Mouse (Mus musculus): ENCODE results near the gene Dram1. TPM values are rescaled to one million over a fixed set of nuclear protein-coding genes. Genes with fewer than 3 reads are reported as not detected.

Dram1 gene
- polyA plus RNA-seq, 1 experiment = 8.4 TPM

DNA sequence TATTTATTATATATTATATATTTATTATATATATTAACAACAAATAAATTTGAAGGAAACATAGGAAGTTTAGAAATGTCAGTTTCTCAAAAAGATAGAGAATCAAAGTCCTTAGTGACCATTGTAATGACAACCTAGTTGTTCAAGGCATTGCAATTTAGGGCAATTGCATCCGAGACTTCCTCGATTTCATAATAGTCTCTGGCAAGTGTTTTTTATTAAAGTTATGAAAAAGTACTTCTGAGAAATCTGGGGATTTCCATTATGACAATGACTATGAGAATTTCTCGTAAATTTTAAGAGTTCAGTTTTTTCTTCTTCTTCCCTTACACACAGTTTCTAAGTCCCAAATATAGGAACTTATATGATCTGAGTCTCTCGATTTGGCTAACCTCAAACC is 6.4 kb downstream of the Dram1 start:
- TF ChIP-seq CTCF (IDR thresholded peaks at IDR 0.05; ENCODE audit: control insufficient read depth, insufficient read depth, low read length) = no peak
- no peak for TF ChIP-seq POLR2A (IDR thresholded peaks at IDR 0.05; ENCODE audit: borderline replicate concordance, control insufficient read depth, low read depth, low read length)
- H3K4me1 ChIP-seq (ENCODE audit: control insufficient read depth, insufficient read depth, low read length) = no peaks in the 10 kb centered on the region; the same call in 1 of the 2 replicates
- WGBS = 33% methylated on average over 4 of the region's 4 CpGs
- H3K4me3 ChIP-seq (replicated peaks; ENCODE audit: control insufficient read depth, low read depth, low read length) = no peak overlapping the region
- H3K27ac ChIP-seq (ENCODE audit: control insufficient read depth, insufficient read depth, low read depth, low read length, poor library complexity) = no peak overlapping the region

DNA sequence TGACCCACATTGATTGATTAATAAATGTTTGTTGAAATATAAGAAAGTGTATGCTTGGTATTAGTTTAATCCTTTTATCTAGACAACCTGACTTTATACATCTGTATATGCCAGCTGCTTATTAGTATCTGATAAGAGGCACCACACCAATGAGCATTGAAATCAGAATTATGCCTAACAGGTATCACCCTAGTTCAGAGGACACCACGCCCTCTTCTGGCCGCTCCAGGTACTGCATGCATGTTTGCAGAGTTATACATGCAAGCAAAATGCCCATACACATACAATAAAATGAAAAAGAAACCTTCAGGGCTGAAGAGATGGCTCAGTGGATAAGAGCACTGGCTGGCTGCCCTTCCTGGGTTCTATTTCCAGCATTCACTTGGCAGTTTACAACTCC is 7.1 kb downstream of the Dram1 start:
- Histone ChIP-seq H3K4me3 (replicated peaks; ENCODE audit: control insufficient read depth, low read depth, low read length) (no peak overlapping the region), H3K27ac (ENCODE audit: control insufficient read depth, insufficient read depth, low read depth, low read length, poor library complexity) (no peak overlapping the region), H3K4me1 (ENCODE audit: control insufficient read depth, insufficient read depth, low read length) (no peaks in the 10 kb centered on the region; the same call in 1 of the 2 replicates)
- WGBS = 9% methylated on average over 2 of the region's 2 CpGs
- TF ChIP-seq POLR2A (IDR thresholded peaks at IDR 0.05; ENCODE audit: borderline replicate concordance, control insufficient read depth, low read depth, low read length) (no peak), CTCF (IDR thresholded peaks at IDR 0.05; ENCODE audit: control insufficient read depth, insufficient read depth, low read length) (peak; percentile 61)

DNA sequence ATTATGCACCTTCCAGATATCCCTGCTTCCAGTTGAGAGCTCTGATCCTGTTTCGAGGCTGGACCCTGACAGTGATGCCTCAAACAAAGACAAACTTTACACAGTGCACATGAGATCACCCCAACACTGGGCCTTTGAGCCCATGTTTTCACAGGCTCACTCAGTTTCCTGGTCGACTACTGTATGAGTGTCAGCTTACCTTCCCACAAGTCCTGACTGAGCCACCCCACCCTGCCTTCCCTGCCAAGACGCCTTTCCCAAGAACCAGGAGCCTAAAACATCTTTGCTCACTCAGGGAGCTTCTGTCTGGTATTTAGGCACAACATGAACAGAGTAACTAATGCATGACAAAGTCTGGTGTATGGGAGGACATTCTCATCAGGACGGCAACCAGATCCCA is 9.6 kb downstream of the Dram1 start:
- WGBS = 72% methylated on average over 4 of the region's 4 CpGs
- TF ChIP-seq CTCF (IDR thresholded peaks at IDR 0.05; ENCODE audit: control insufficient read depth, insufficient read depth, low read length) = no peak
- TF ChIP-seq POLR2A (IDR thresholded peaks at IDR 0.05; ENCODE audit: borderline replicate concordance, control insufficient read depth, low read depth, low read length) = no peak
- H3K4me3 ChIP-seq (replicated peaks; ENCODE audit: control insufficient read depth, low read depth, low read length) = no peak overlapping the region
- no peaks in the 10 kb centered on the region; the same call in 1 of the 2 replicates for H3K4me1 ChIP-seq (ENCODE audit: control insufficient read depth, insufficient read depth, low read length)
- H3K27ac ChIP-seq (ENCODE audit: control insufficient read depth, insufficient read depth, low read depth, low read length, poor library complexity) = no peak overlapping the region

DNA sequence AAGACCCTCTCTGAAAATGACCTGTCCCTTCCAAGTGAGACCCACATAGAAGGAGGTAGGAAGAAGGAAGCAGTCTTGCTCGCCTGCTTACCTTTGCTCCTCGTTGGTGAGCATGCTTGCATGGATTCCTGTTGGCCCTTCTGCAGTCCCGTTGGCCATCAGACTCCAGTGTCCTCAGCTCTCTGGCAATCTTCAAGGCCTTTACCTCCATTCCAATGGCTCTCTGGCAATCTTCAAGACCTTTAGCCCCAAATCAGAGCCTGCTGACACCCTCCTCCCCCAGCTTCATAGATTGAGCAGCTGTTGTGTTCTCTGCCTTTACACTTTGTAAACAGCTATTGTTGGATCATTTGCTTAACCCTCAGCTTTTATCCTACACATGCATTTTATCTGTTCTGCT is 14.7 kb downstream of the Dram1 start:
- no peak overlapping the region for H3K4me3 ChIP-seq (replicated peaks; ENCODE audit: control insufficient read depth, low read depth, low read length)
- no peak overlapping the region for H3K27ac ChIP-seq (ENCODE audit: control insufficient read depth, insufficient read depth, low read depth, low read length, poor library complexity)
- TF ChIP-seq POLR2A (IDR thresholded peaks at IDR 0.05; ENCODE audit: borderline replicate concordance, control insufficient read depth, low read depth, low read length) (no peak), CTCF (IDR thresholded peaks at IDR 0.05; ENCODE audit: control insufficient read depth, insufficient read depth, low read length) (no peak)
- H3K4me1 ChIP-seq (ENCODE audit: control insufficient read depth, insufficient read depth, low read length) = no peaks in the 10 kb centered on the region; the same call in 1 of the 2 replicates
- WGBS = 76% methylated on average over 3 of the region's 3 CpGs

DNA sequence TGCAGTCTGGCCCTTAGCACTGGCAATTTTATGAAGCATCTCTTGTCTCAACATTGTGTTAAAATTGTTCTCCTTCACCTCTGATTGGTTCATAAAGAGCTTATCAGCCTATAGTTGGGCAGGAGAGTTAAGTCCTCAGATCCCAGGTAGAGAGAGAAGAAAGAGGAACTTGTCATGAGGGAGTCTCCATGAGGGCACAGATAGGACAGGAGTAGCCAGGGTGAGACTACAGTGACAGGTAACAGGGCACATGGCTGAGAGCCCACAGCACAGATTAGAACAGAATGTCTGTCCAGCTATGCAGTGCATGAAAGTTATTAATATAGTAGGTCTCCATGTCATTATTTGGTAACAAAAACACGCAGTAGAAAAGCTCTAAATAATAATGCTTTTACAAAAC is 16.7 kb downstream of the Dram1 start:
- H3K4me3 ChIP-seq (replicated peaks; ENCODE audit: control insufficient read depth, low read depth, low read length) = no peak overlapping the region
- no peak for TF ChIP-seq POLR2A (IDR thresholded peaks at IDR 0.05; ENCODE audit: borderline replicate concordance, control insufficient read depth, low read depth, low read length)
- no peak for TF ChIP-seq CTCF (IDR thresholded peaks at IDR 0.05; ENCODE audit: control insufficient read depth, insufficient read depth, low read length)
- WGBS = 75% methylated on average over 1 of the region's 1 CpGs
- no peak overlapping the region for H3K27ac ChIP-seq (ENCODE audit: control insufficient read depth, insufficient read depth, low read depth, low read length, poor library complexity)
- H3K4me1 ChIP-seq (ENCODE audit: control insufficient read depth, insufficient read depth, low read length) = no peaks in the 10 kb centered on the region; the same call in 1 of the 2 replicates

DNA sequence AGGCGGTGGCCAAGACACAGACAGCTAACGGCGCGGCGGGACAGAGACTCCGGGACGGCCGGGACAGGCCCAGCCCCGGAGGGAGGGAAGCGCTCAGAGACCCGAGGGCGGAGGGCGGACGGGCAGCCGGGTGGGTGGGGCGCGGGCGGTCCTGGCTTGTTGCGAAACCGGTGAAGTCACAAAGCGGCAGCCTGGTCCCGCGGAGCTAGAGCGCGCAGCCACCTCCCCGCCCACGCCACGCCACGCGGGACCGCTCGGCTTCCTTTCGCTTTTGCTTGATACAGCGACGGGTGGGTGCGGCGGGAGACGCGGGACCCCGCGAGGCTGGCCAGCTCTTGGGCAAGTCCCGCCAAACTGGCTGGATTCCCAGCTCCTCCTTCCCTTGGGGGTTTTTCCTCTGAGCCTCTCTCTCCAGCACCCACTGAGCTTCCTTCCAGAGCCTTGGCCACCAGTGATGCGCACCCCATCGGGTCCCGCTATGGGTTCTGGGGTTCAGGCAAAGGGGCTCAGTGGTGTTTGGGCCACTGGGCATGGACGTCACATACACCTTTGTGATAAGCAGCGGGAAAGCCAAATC is 21.8 kb downstream of the Dram1 start:
- Histone ChIP-seq H3K4me1 (ENCODE audit: control insufficient read depth, insufficient read depth, low read length) (peaks cover 5% of the 10 kb centered on the region), H3K27ac (ENCODE audit: control insufficient read depth, insufficient read depth, low read depth, low read length, poor library complexity) (peak overlapping the region; percentile 69), H3K4me3 (replicated peaks; ENCODE audit: control insufficient read depth, low read depth, low read length) (peak overlapping the region; percentile 76)
- WGBS = 3% methylated on average over 47 of the region's 47 CpGs
- peak; percentile 45; the same call in 1 of the 2 replicates for TF ChIP-seq POLR2A (IDR thresholded peaks at IDR 0.05; ENCODE audit: borderline replicate concordance, control insufficient read depth, low read depth, low read length)
- no peak for TF ChIP-seq CTCF (IDR thresholded peaks at IDR 0.05; ENCODE audit: control insufficient read depth, insufficient read depth, low read length)

DNA sequence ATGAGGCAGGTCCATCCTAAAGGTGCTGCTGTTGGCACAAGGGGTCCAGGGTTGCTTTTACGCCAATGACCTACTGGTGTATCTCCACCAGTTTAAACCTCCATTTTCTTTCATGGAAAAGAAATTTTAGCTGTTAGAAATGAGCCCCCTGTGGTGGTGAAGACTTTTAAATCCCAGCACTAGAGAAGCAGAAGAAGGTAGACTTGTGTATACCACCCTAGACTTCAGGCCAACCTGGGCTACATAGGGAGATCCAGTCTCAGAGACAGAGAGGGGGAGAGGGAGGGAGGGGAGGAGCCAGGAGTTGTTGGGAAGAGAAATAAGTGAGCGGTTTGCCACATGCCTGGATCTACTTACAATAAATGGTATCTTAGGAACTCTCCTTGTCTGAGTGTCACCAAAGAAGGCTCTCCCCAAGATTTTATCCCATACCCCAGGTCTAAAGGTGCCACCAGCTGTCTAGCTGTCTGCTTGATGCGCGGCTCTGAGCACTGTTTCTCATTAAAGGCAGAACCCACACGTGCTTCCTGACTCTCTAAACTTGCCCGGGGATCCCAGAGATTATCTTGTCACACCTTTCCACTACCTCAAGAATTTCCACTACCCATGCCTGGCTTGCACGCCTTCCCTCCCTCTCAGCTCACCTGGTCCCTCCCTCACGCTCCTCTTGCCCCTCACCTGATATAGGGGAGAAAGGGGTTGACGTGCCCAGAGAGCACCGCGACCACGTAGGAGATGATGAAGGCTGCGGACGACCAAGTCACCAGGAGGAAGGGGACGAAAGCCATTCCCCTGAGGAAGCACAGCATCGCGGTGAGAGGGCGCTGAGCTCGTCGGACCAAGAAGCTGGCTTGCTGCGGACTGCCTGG is 22.5 kb downstream of the Dram1 start:
- peak overlapping the region; percentile 76 for H3K4me3 ChIP-seq (replicated peaks; ENCODE audit: control insufficient read depth, low read depth, low read length)
- 12% methylated on average over 21 of the region's 21 CpGs for WGBS

DNA sequence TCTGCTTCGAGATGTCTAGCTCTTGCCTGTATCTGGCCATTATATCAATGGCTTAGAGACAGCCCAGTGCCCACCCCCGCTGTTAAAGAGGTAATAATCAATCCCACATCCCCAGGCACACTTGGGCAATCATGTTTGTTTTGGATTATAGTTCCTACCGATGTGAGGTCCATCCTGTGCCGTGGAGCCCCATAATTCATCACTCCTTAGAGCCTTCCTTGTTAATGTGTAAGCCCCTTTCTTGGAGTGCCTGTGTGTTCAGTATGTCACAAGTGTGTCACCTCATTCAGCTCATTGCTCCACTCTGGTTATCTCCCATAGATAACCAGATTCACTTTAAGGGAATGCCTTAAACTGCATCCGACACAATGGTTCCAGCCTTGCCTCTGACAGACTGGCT is 24.3 kb downstream of the Dram1 start:
- Histone ChIP-seq H3K4me1 (ENCODE audit: control insufficient read depth, insufficient read depth, low read length) (peaks cover 6% of the 10 kb centered on the region), H3K27ac (ENCODE audit: control insufficient read depth, insufficient read depth, low read depth, low read length, poor library complexity) (no peak overlapping the region), H3K4me3 (replicated peaks; ENCODE audit: control insufficient read depth, low read depth, low read length) (no peak overlapping the region)
- TF ChIP-seq CTCF (IDR thresholded peaks at IDR 0.05; ENCODE audit: control insufficient read depth, insufficient read depth, low read length) (no peak), POLR2A (IDR thresholded peaks at IDR 0.05; ENCODE audit: borderline replicate concordance, control insufficient read depth, low read depth, low read length) (no peak)
- WGBS = 68% methylated on average over 5 of the region's 5 CpGs

More for the DNA sequence above, 22.5 kb downstream of the Dram1 start:
- TF ChIP-seq POLR2A (IDR thresholded peaks at IDR 0.05; ENCODE audit: borderline replicate concordance, control insufficient read depth, low read depth, low read length) (no peak), CTCF (IDR thresholded peaks at IDR 0.05; ENCODE audit: control insufficient read depth, insufficient read depth, low read length) (no peak)
- H3K4me1 ChIP-seq (ENCODE audit: control insufficient read depth, insufficient read depth, low read length) = peaks cover 6% of the 10 kb centered on the region
- peak overlapping the region; percentile 69 for H3K27ac ChIP-seq (ENCODE audit: control insufficient read depth, insufficient read depth, low read depth, low read length, poor library complexity)

Data from bone marrow, adult 2 months (tissue).